Mouse (Mus musculus) liver, embryonic 14.5 days (tissue): ENCODE measurements around the gene Pkig. TPM values are rescaled to one million over a fixed set of nuclear protein-coding genes. Genes with fewer than 3 reads are reported as not detected.
"Not testable (repeated sequence)": the region's sequence is repeated elsewhere in the genome, so short reads cannot be mapped to it uniquely, and the experiment has no call there.

ENCODE experiments used
- ATAC-seq: fragments of 200-750 bp; cut with Nextera tagmentation; 2 replicates; pipeline ENCODE4 v1.8.0; 2017; ENCODE audit warnings: moderate number of reproducible peaks, mild to moderate bottlenecking, moderate library complexity; ENCODE audit not compliant: insufficient read depth
- DNase-seq, 3 experiments: peaks; one replicate each; pipeline ENCODE4 v3.0.0-alpha.2; 2012 to 2013; ENCODE audit warnings: low read depth in 3 of 3, low spot score in 3 of 3
- H3K27ac ChIP-seq: fragments of 300-500 bp; sonication (generic); 2 replicates; pipeline ENCODE4 v1.5.1; 2014; ENCODE audit warnings: moderate library complexity, mild to moderate bottlenecking, control low read depth, inconsistent platforms
- H3K27me3 ChIP-seq: fragments of 300-500 bp; sonication (generic); 2 replicates; pipeline ENCODE4 v1.6.1; 2014; ENCODE audit warnings: mild to moderate bottlenecking, low read length, moderate library complexity; ENCODE audit not compliant: control insufficient read depth, insufficient read depth
- H3K36me3 ChIP-seq: fragments of 300-500 bp; sonication (generic); replicated peaks from 2 replicates; pipeline ENCODE4 v1.6.1; 2014; ENCODE audit warnings: low read depth; ENCODE audit not compliant: control insufficient read depth, insufficient read depth
- H3K4me1 ChIP-seq, 2 experiments: fragments of 200-500 bp in 1 of 2; fragments of 300-500 bp in 1 of 2; sonication (generic) in 1 of 2; replicated peaks; 2 replicates each; pipeline ENCODE4 v1.6.1; 2012 to 2014; ENCODE audit warnings: antibody characterized with exemption in 1 of 2, inconsistent platforms in 1 of 2, low read length in 1 of 2; ENCODE audit not compliant: control insufficient read depth in 2 of 2, insufficient read depth in 2 of 2
- H3K4me2 ChIP-seq: fragments of 300-500 bp; sonication (generic); 2 replicates; pipeline ENCODE4 v1.6.1; 2014; ENCODE audit warnings: low read depth, mild to moderate bottlenecking, control low read depth, moderate library complexity
- H3K4me3 ChIP-seq, 2 experiments: fragments of 200-500 bp in 1 of 2; fragments of 300-500 bp in 1 of 2; sonication (generic) in 1 of 2; 2 replicates each; pipeline ENCODE4 v1.5.1; 2012 to 2014; ENCODE audit warnings: low read depth in 2 of 2, low read length in 2 of 2, mild to moderate bottlenecking in 2 of 2, control low read depth in 1 of 2, inconsistent platforms in 1 of 2, moderate library complexity in 1 of 2; ENCODE audit not compliant: insufficient read depth in 1 of 2
- H3K9ac ChIP-seq: fragments of 300-500 bp; sonication (generic); replicated peaks from 2 replicates; pipeline ENCODE4 v1.6.1; 2014; ENCODE audit warnings: mild to moderate bottlenecking, control low read depth, moderate library complexity
- H3K9me3 ChIP-seq: fragments of 300-500 bp; sonication (generic); 2 replicates; pipeline ENCODE4 v1.6.1; 2016; ENCODE audit warnings: low read length, mixed read lengths; ENCODE audit not compliant: control insufficient read depth
- CTCF ChIP-seq: IDR thresholded peaks from 2 replicates; pipeline ENCODE4 v1.5.1; 2016; ENCODE audit warnings: antibody characterized with exemption, low read depth, control low read depth
- EP300 ChIP-seq: IDR thresholded peaks from 2 replicates; pipeline ENCODE4 v1.6.1; 2016; ENCODE audit warnings: antibody characterized with exemption, low read depth
- WGBS: fragments of 180-500 bp; shearing (Covaris S2); extraction: QIAGEN DNeasy Blood & Tissue Kit; methylation state at CpG from one replicate; pipeline ENCODE4 v1.1.7; 2014; ENCODE audit not compliant: insufficient replicate concordance; 5-methylcytosine and 5-hydroxymethylcytosine counted together
- polyA plus RNA-seq, 2 experiments: library from polyadenylated mRNA; depleted of rRNA in 1 of 2; stranded (reverse) in 1 of 2; unstranded in 1 of 2; fragments of >200 nt; fragmentation: Nextera tagmentation in 1 of 2; extraction: Ambion mirVana in 1 of 2; gene quantifications; 2 replicates each; pipeline versions ENCODE4 v1.2.1 to v1.2.3; 2012 to 2014

Pkig gene
- polyA plus RNA-seq, 2 experiments: 50.9 to 99.0 TPM

DNA sequence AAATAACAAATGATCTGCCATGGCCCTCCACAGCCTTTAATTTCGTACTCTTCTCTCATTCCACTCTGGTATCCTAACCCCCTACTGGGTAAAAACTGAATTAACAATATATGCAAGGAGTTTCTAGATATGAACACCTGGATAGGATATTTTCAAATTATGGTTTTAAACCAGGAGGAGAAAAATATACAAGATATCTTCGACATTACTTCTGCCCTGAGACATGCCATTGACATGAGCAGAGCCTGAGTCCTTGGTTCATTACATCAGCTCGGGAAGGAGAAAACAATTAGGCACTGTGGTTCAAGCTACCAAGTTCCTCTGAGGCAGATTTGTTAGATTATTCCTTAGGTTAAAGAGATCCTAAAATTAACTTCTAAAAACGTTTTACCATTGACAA lies 14.1 kb upstream of the Pkig start:
- peak overlapping the region; percentile 81 to 84 for H3K4me3 ChIP-seq
- H3K4me1 ChIP-seq: peaks cover 39% of the 10 kb centered on the region in 2 experiments
- peak in 1 of 3 experiments; percentile 55 for DNase-seq
- TF ChIP-seq CTCF: no peak
- no peak for TF ChIP-seq EP300
- H3K27ac ChIP-seq: peak overlapping the region; percentile 92
- H3K36me3 ChIP-seq: peaks cover 42% of the 10 kb centered on the region
- ATAC-seq: no peak
- under 1% methylated on average over 4 of the region's 4 CpGs for WGBS
- H3K9me3 ChIP-seq: no peaks in the 10 kb centered on the region
- H3K9ac ChIP-seq: peak overlapping the region; percentile 96
- peak overlapping the region; percentile 100 for H3K4me2 ChIP-seq
- no peaks in the 10 kb centered on the region for H3K27me3 ChIP-seq

DNA sequence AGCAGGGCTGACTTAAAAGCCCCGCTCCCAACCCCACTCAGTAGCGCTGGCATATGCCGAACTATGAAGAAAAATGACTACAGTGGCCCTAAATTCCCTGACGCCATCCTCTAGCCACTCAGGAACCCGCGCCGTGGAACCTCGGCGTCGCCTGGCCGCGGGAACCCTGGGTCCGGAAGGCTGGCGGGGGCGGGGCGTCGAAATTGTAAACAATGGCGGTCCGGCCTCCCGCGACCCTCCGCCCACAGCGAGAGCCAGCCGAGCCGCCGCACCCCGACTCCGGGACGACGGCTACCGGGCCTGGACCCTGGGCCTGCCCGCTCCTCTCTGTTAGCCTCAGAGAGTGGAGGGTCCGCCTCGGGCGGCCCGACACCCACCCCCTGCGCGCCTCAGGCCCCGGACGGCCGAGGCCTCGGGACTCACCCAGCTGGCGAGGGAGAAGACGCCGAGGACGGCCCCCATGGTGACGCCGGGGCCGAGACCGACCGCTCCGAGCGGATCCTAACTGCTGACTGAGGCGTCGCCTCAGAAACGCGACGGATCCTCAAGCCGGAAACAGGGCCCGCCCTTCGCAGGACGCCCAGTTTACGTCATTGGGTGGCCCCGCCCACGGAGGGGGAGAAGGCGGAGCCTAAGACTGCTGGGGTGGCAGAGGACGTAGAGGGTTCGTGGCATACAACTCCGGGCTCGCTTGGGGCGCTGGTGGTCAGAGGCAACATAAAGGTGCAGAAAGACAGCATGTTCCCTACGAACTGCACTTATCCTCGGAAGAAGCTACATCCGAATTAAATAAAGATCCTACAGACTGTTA lies 13.4 kb upstream of the Pkig start, which contains the start of gene Serinc3:
Gene Serinc3 (minus strand): TSS at position 557 of the 811 bp plus-strand sequence.
- under 1% methylated on average over 71 of the region's 74 CpGs for WGBS
- ATAC-seq: peak; percentile 84

DNA sequence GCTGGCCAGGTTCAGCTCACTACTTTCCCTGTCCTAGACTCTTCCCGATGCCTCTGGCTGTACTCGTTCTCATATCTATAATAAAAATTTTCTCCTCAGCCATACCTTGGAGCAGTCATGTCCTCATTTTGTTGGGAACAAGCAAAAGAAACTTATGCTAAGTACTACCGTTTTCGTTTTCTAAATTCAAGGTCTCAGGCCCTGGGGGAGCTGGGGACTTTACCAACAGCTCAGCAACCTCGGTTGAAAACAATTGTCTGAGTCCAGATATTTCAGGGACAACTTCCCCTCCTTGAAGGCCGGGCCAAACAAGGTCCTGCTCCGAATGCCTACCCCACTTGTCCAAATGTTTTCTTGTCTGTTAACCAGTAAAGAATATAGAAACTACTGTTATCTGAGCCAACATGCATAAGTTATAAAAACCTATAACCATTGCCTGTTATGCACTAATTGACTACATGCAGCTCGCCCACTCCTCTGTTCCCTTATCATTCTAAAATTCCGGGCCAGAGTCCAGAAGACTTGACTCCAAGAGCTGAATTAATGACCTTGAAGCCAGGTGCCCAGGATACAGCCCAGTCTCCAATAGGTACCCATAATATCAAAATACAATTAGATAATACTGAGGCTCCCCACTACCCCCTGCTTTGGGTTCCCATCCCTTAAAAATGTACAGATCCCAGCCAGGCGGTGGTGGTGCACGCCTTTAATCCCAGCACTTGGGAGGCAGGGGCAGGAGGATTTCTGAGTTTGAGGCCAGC lies 12.3 kb upstream of the Pkig start:
- Histone ChIP-seq H3K9ac (peak overlapping the region; percentile 31), H3K36me3 (peaks cover 24% of the 10 kb centered on the region), H3K4me1 (peaks cover 20 to 24% of the 10 kb centered on the region in 2 experiments), H3K27ac (peak overlapping the region; percentile 20), H3K27me3 (no peaks in the 10 kb centered on the region), H3K4me3 (peak overlapping the region in 1 of 2 experiments; percentile 81; a peak in 1 of 4 replicates), H3K4me2 (peak overlapping the region; percentile 46), H3K9me3 (0 out of 2 replicates have a peak, but pooled peaks cover 3% of the 10 kb centered on the region)
- DNase-seq (no peak), ATAC-seq (no peak)
- WGBS: 41% methylated on average over 11 of the region's 11 CpGs
- TF ChIP-seq CTCF (no peak), EP300 (no peak)

More for the DNA sequence above, 13.4 kb upstream of the Pkig start, which contains the start of gene Serinc3:
- Histone ChIP-seq H3K27me3 (no peaks in the 10 kb centered on the region), H3K9ac (peak within 1 kb of the TSS; percentile 96), H3K4me1 (peaks cover 31 to 34% of the 10 kb centered on the region in 2 experiments), H3K4me3 (peak within 1 kb of the TSS; percentile 81 to 84), H3K27ac (peak within 1 kb of the TSS; percentile 92), H3K36me3 (peaks cover 35% of the 10 kb centered on the region), H3K9me3 (no peaks in the 10 kb centered on the region), H3K4me2 (peak within 1 kb of the TSS; percentile 100)
- peak; percentile 86 to 98 (median 87) for DNase-seq
- TF ChIP-seq CTCF (peak; percentile 80), EP300 (peak; percentile 63)

DNA sequence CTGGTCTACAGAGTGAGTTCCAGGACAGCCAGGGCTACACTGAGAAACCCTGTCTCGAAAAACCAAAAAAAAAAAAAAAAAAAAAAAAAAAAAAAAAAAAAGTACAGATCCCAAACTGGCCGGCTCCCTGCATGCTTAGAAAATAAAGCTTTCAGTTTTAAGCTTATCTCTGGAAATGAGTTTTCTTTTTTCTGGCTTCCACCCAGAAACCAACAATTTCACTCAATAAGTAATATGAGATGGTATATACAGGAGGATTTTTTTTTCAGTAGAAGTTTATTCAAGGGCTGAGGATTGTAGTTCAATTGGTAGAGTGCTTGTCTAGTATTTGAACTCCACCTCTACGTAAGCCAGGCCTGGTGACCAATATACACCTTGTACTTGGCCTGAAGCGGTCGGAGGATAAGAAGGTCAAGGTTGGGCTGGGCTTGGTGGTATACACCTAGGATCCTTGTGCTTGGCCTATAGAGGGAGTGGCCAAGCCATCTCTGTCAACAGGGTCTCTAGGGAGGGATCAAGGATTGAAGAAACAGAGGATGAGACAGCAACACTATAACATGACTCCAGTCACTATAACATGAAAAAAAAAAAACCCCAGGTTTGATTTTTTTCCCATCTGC lies 11.6 kb upstream of the Pkig start:
- 0 out of 2 replicates have a peak, but pooled peaks cover 3% of the 10 kb centered on the region for H3K9me3 ChIP-seq

DNA sequence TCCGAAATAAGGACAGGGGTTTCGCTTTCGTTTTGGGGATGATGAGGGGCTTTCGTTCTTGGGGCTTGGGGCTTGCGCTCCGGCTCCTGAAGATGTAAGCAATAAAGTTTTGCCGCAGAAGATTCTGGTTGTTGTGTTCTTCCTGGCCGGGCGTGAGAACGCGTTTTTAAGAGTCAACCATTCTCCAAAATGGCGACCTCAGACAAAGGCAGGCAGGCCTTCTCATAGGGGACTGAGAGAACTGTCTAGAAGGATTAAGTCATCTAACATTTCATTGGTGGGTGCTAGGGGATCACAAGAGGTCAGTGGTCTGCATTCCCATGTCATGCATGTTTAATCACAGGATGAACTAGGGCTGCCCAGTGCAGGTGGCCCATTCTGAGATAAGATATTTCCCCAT lies 2.5 kb upstream of the Pkig start:
- peaks cover 15 to 17% of the 10 kb centered on the region in 2 experiments for H3K4me1 ChIP-seq
- H3K9me3 ChIP-seq, H3K9ac ChIP-seq, H3K36me3 ChIP-seq, H3K27me3 ChIP-seq, H3K27ac ChIP-seq, ATAC-seq, H3K4me2 ChIP-seq, H3K4me3 ChIP-seq, DNase-seq: not testable (repeated sequence)
- WGBS: 86% methylated on average over 6 of the region's 12 CpGs

More for the DNA sequence above, 11.6 kb upstream of the Pkig start:
- DNase-seq: no peak
- Histone ChIP-seq H3K36me3 (peaks cover 17% of the 10 kb centered on the region), H3K4me3 (no peak overlapping the region), H3K27me3 (no peaks in the 10 kb centered on the region), H3K4me2 (no peak overlapping the region), H3K9ac (no peak overlapping the region), H3K27ac (no peak overlapping the region), H3K4me1 (peaks cover 13 to 17% of the 10 kb centered on the region in 2 experiments)
- 68% methylated on average over 5 of the region's 5 CpGs for WGBS
- no peak for ATAC-seq
- no peak for TF ChIP-seq CTCF
- TF ChIP-seq EP300: no peak
